Mouse (Mus musculus) kidney, adult 2 months (tissue): Measurements from ENCODE around the gene Scaf1. TPM values are rescaled to one million over a fixed set of nuclear protein-coding genes. Genes with fewer than 3 reads are reported as not detected.

ENCODE experiments used
- DNase-seq: peaks from one replicate; pipeline ENCODE4 v3.0.0; 2021
- H3K27ac ChIP-seq: fragments of 200-500 bp; 2 replicates; pipeline ENCODE4 v1.5.1; 2012; ENCODE audit warnings: low read depth, low read length, control low read depth, inconsistent platforms; ENCODE audit not compliant: insufficient read depth
- H3K27me3 ChIP-seq: fragments of 200-500 bp; replicated peaks from 2 replicates; pipeline ENCODE4 v1.6.1; 2012; ENCODE audit warnings: mild to moderate bottlenecking, moderate library complexity, low read length, inconsistent platforms; ENCODE audit not compliant: control insufficient read depth, insufficient read depth
- H3K36me3 ChIP-seq: fragments of 200-500 bp; 2 replicates; pipeline ENCODE4 v1.6.1; 2012; ENCODE audit warnings: mild to moderate bottlenecking, moderate library complexity, low read length, inconsistent platforms; ENCODE audit not compliant: control insufficient read depth, insufficient read depth
- H3K4me1 ChIP-seq: fragments of 200-500 bp; 2 replicates; pipeline ENCODE4 v1.6.1; 2011; ENCODE audit warnings: low read length; ENCODE audit not compliant: control insufficient read depth, insufficient read depth
- H3K4me3 ChIP-seq: fragments of 200-500 bp; 2 replicates; pipeline ENCODE4 v1.5.1; 2011; ENCODE audit warnings: mild to moderate bottlenecking, low read depth, low read length, control low read depth; ENCODE audit not compliant: insufficient read depth
- CTCF ChIP-seq: fragments of 200-500 bp; conservative IDR thresholded peaks from 2 replicates; pipeline ENCODE4 v1.5.1; 2011; ENCODE audit warnings: low read depth, mild to moderate bottlenecking, control low read depth, low read length, moderate library complexity, mixed read lengths; ENCODE audit not compliant: insufficient read depth, insufficient read length
- POLR2A ChIP-seq: fragments of 200-500 bp; IDR thresholded peaks from one replicate; pipeline ENCODE4 v1.6.1; 2011; ENCODE audit warnings: low read depth, low read length, control low read depth
- WGBS: fragments of 180-500 bp; shearing (Covaris S2); methylation state at CpG from one replicate; pipeline ENCODE4 v1.1.7; 2018; 5-methylcytosine and 5-hydroxymethylcytosine counted together
- polyA plus RNA-seq: library from polyadenylated mRNA; depleted of rRNA; stranded (reverse); fragments of >200 nt; gene quantifications from 2 replicates; pipeline ENCODE4 v1.2.3, GENCODE M21; 2012

Scaf1 gene
- polyA plus RNA-seq, 1 experiment: 38.8 TPM

- peak; percentile 79 for DNase-seq
- Histone ChIP-seq H3K36me3 (no peaks in the 10 kb centered on the region), H3K4me3 (no peak overlapping the region; the same call in 1 of the 2 replicates), H3K4me1 (peaks cover 8% of the 10 kb centered on the region; the same call in 1 of the 2 replicates), H3K27me3 (no peaks in the 10 kb centered on the region), H3K27ac (no peak overlapping the region)
- TF ChIP-seq POLR2A (no peak), CTCF (no peak)
- 33% methylated on average over 16 of the region's 16 CpGs for WGBS
Observed at GRCm38 (mm10) chr7:45050945-45051600, 34.9 kb upstream of the Scaf1 start.

GRCm38 (mm10) chr7:45048923-45049657, 32.9 kb upstream of the Scaf1 start:
- H3K27ac ChIP-seq: no peak overlapping the region
- H3K27me3 ChIP-seq: no peaks in the 10 kb centered on the region
- no peak for DNase-seq
- no peaks in the 10 kb centered on the region; the same call in 1 of the 2 replicates for H3K36me3 ChIP-seq
- TF ChIP-seq CTCF: no peak
- no peak for TF ChIP-seq POLR2A
- WGBS: 88% methylated on average over 23 of the region's 23 CpGs
- H3K4me1 ChIP-seq: peaks cover 8% of the 10 kb centered on the region; the same call in 1 of the 2 replicates
- H3K4me3 ChIP-seq: no peak overlapping the region

DNA sequence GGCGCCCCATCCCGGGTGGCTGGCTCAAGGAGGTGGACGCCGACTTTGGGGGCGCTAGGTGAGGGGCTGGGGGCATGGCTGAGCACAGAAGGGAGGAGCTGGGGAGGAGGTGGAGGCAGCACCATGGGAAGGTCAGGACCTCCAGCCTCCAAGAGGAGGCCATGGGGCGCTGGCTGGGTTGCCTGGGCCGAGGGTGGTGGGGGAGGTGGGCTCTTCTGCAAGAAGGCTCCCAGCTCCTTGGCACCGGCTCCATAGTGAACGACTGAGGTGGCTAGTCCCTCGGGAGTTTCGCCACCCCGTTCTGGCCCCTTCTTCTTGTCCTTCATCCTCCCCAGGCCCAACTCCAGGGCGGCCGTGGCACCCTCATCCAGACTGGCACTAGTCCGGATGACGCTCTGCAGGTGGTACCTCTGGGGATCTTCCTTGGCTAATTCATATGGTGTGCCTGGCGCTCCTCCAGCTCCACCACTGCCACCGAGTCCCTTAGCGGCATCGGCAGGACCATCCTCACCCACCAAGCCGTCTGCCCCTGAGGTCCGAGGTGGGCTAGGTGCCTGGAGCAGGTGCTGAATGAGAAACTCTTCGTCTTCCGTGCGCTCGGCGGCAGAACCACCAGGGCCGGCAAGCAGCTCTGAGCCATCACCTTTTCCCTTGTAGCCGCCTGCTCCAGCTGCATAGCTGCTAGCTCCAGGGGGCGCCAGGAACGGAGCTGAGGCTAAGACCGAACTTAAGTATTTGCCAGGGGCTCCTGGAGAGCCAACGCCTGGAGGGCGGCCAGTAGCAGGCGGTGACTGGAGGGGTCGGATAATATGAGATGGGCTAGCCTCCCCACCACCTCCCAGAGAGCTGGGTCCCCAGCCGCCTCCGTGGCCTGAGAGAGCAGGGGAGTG, 32.1 kb upstream of the Scaf1 start:
- H3K27ac ChIP-seq: no peak overlapping the region
- H3K4me1 ChIP-seq: peaks cover 8% of the 10 kb centered on the region; the same call in 1 of the 2 replicates
- no peak for DNase-seq
- no peaks in the 10 kb centered on the region; the same call in 1 of the 2 replicates for H3K36me3 ChIP-seq
- H3K4me3 ChIP-seq: no peak overlapping the region
- H3K27me3 ChIP-seq: no peaks in the 10 kb centered on the region
- whole genome bisulfite sequencing: 92% methylated on average over 38 of the region's 38 CpGs
- TF ChIP-seq POLR2A (no peak), CTCF (no peak)

GRCm38 (mm10) chr7:45047491-45047890, 31.3 kb upstream of the Scaf1 start:
- Histone ChIP-seq H3K4me1 (peaks cover 8% of the 10 kb centered on the region; the same call in 1 of the 2 replicates), H3K27me3 (no peaks in the 10 kb centered on the region), H3K4me3 (no peak overlapping the region), H3K27ac (no peak overlapping the region), H3K36me3 (peaks cover 2% of the 10 kb centered on the region; the same call in 1 of the 2 replicates)
- no peak for DNase-seq
- 94% methylated on average over 14 of the region's 14 CpGs for WGBS
- TF ChIP-seq POLR2A (no peak), CTCF (no peak)

GRCm38 (mm10) chr7:45046853-45047350, 30.7 kb upstream of the Scaf1 start:
- H3K36me3 ChIP-seq: peaks cover 2% of the 10 kb centered on the region; the same call in 1 of the 2 replicates
- H3K27ac ChIP-seq: no peak overlapping the region
- H3K27me3 ChIP-seq: no peaks in the 10 kb centered on the region
- no peak for TF ChIP-seq CTCF
- no peak for TF ChIP-seq POLR2A
- H3K4me3 ChIP-seq: no peak overlapping the region
- DNase-seq: no peak
- WGBS: 92% methylated on average over 26 of the region's 26 CpGs
- peaks cover 6% of the 10 kb centered on the region; the same call in 1 of the 2 replicates for H3K4me1 ChIP-seq

- Histone ChIP-seq H3K36me3 (peaks cover 2% of the 10 kb centered on the region; the same call in 1 of the 2 replicates), H3K27ac (no peak overlapping the region), H3K27me3 (no peaks in the 10 kb centered on the region), H3K4me3 (no peak overlapping the region), H3K4me1 (no peaks in the 10 kb centered on the region)
- WGBS: 86% methylated on average over 22 of the region's 22 CpGs
- no peak for DNase-seq
- TF ChIP-seq CTCF (no peak), POLR2A (no peak)
Observed at GRCm38 (mm10) chr7:45045741-45046140, 29.6 kb upstream of the Scaf1 start.
